Mouse (Mus musculus) CH12.LX (cell line): Measurements from ENCODE around the gene Cdkn1b.

Source experiments
- BHLHE40 ChIP-seq: IDR thresholded peaks from 2 replicates; pipeline ENCODE4 v1.6.1; 2011; ENCODE audit warnings: mild to moderate bottlenecking, low read depth, low read length, improper control_type of control experiment
- CHD1 ChIP-seq: IDR thresholded peaks from 2 replicates; pipeline ENCODE4 v1.6.1; 2012; ENCODE audit warnings: low read depth, low read length, improper control_type of control experiment, inconsistent platforms
- CTCF ChIP-seq, 2 experiments: IDR thresholded peaks in 1 of 2; conservative IDR thresholded peaks in 1 of 2; 2 replicates each; pipeline ENCODE4 v1.5.1; 2011 to 2012; ENCODE audit warnings: low read depth in 2 of 2, low read length in 2 of 2, improper control_type of control experiment in 1 of 2, inconsistent platforms in 1 of 2, mild to moderate bottlenecking in 1 of 2, moderate library complexity in 1 of 2
- E2F4 ChIP-seq: IDR thresholded peaks from 2 replicates; pipeline ENCODE4 v1.6.1; 2011; ENCODE audit warnings: low read depth, low read length, improper control_type of control experiment; ENCODE audit not compliant: insufficient replicate concordance
- ELF1 ChIP-seq: IDR thresholded peaks from 2 replicates; pipeline ENCODE4 v1.6.1; 2014; ENCODE audit warnings: low read depth, mild to moderate bottlenecking, inconsistent platforms, low read length, improper control_type of control experiment
- GABPA ChIP-seq: IDR thresholded peaks from 2 replicates; pipeline ENCODE4 v1.6.1; 2012; ENCODE audit warnings: low read depth, low read length, improper control_type of control experiment, inconsistent platforms; ENCODE audit not compliant: insufficient replicate concordance
- IRF4 ChIP-seq: IDR thresholded peaks from 2 replicates; pipeline ENCODE4 v1.6.1; 2014; ENCODE audit warnings: low read depth, mild to moderate bottlenecking, inconsistent platforms, low read length, improper control_type of control experiment
- MAX ChIP-seq: IDR thresholded peaks from 2 replicates; pipeline ENCODE4 v1.6.1; 2011; ENCODE audit warnings: low read length, improper control_type of control experiment
- MAZ ChIP-seq: IDR thresholded peaks from 2 replicates; pipeline ENCODE4 v1.6.1; 2012; ENCODE audit warnings: low read depth, mild to moderate bottlenecking, inconsistent platforms, low read length, improper control_type of control experiment, moderate library complexity
- POLR2A ChIP-seq: IDR thresholded peaks from 2 replicates; pipeline ENCODE4 v1.6.1; 2011; ENCODE audit warnings: low read depth, mild to moderate bottlenecking, improper control_type of control experiment, low read length
- SMC3 ChIP-seq: IDR thresholded peaks from 2 replicates; pipeline ENCODE4 v1.6.1; 2011; ENCODE audit warnings: low read depth, low read length, improper control_type of control experiment
- TCF12 ChIP-seq: IDR thresholded peaks from 2 replicates; pipeline ENCODE4 v1.6.1; 2014; ENCODE audit warnings: low read depth, mild to moderate bottlenecking, inconsistent platforms, low read length, improper control_type of control experiment
- USF1 ChIP-seq: IDR thresholded peaks from 2 replicates; pipeline ENCODE4 v1.6.1; 2014; ENCODE audit warnings: low read depth, mild to moderate bottlenecking, inconsistent platforms, low read length, improper control_type of control experiment
- ZNF384 ChIP-seq: IDR thresholded peaks from 2 replicates; pipeline ENCODE4 v1.6.1; 2012; ENCODE audit warnings: low read depth, low read length, improper control_type of control experiment, inconsistent platforms

DNA sequence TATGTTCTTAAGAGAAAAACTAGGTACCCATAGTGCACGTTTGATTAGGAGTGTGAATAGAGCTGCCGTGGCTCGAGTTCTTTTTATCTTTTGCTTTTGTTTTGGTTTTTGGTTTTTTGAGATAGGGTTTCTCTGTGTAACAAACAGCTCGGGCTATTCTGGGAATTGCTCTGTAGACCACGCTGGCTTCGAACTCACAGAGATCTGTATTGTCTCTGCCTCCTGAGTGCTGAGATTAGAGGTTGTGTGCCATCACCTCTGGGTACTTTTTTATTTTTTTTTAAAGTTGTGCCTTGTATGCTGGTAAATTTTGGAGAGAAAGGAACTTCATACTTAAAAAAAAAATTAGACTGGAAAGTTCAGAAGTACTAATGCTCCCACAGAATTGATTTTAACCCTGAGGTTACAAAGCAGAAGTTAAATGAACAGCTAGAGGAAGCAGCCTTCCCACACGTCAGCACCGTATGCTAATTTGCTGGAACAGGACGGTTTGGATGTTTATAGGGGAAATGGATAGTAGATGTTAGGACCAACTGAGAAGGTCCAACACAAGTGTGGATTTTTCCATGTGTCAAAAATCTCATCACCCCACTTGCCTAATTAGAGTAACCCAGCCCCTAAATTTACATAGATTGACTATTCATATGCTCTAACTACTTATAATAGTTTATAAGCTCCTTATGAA lies 2.5 kb downstream of the Cdkn1b start:
- TF ChIP-seq CTCF (conservative IDR thresholded peaks at IDR 0.05 in 1 of 2, IDR thresholded peaks at IDR 0.05 in 1 of 2; ENCODE audit: low read depth in 2 of 2, low read length in 2 of 2): no peak
- TF ChIP-seq MAX: no peak
- no peak for TF ChIP-seq GABPA
- no peak for TF ChIP-seq POLR2A
- TF ChIP-seq ELF1: no peak
- TF ChIP-seq SMC3: no peak
- 0 out of 2 replicates have a peak, but pooled peaks have one; percentile 8 for TF ChIP-seq TCF12
- no peak for TF ChIP-seq USF1
- peak; percentile 65 for TF ChIP-seq ZNF384
- no peak for TF ChIP-seq IRF4
- TF ChIP-seq E2F4: no peak
- peak; percentile 70; the same call in 1 of the 2 replicates for TF ChIP-seq CHD1
- no peak for TF ChIP-seq MAZ
- TF ChIP-seq BHLHE40: peak; percentile 16; the same call in 1 of the 2 replicates
